Mouse (Mus musculus): ENCODE results near the gene Brd1. TPM values are rescaled to one million over a fixed set of nuclear protein-coding genes. Genes with fewer than 3 reads are reported as not detected.

Gene Brd1
- total and polyA plus RNA-seq, 2 experiments from 2014 or later, result 9.9 to 36.8 TPM

GRCm38 (mm10) chr15:88706320-88706719 lies 27.7 kb downstream of the Brd1 start:
- TF ChIP-seq EP300 (IDR thresholded peaks at IDR 0.05; ENCODE audit: low read depth), result no peak
- H3K36me3 ChIP-seq (replicated peaks; ENCODE audit: control insufficient read depth, insufficient read depth, low read length), result peaks cover 90% of the 10 kb centered on the region
- H3K27ac ChIP-seq (ENCODE audit: low read depth), result no peak overlapping the region
- H3K4me1 ChIP-seq (ENCODE audit: control insufficient read depth, insufficient read depth), result no peaks in the 10 kb centered on the region
- 82% methylated on average over 6 of the region's 6 CpGs for WGBS
- no peaks in the 10 kb centered on the region for H3K27me3 ChIP-seq (ENCODE audit: control insufficient read depth, insufficient read depth, low read length)
- no peak overlapping the region for H3K4me3 ChIP-seq (ENCODE audit: low read depth, low read length)
- no peak overlapping the region for H3K4me2 ChIP-seq (ENCODE audit: low read depth, low read length)
- H3K9ac ChIP-seq (replicated peaks; ENCODE audit: low read depth, low read length), result no peak overlapping the region
- H3K9me3 ChIP-seq (replicated peaks; ENCODE audit: control insufficient read depth, low read length), result no peaks in the 10 kb centered on the region
- DNase-seq (ENCODE audit: low spot score) (no peak), ATAC-seq (ENCODE audit: insufficient read depth, low read depth) (no peak)

GRCm38 (mm10) chr15:88704284-88704683 lies 29.7 kb downstream of the Brd1 start:
- H3K36me3 ChIP-seq (replicated peaks; ENCODE audit: control insufficient read depth, insufficient read depth, low read length), result peaks cover 88% of the 10 kb centered on the region
- no peak for DNase-seq (ENCODE audit: low spot score)
- no peak for TF ChIP-seq CTCF (IDR thresholded peaks at IDR 0.05; ENCODE audit: low read depth)
- TF ChIP-seq EP300 (IDR thresholded peaks at IDR 0.05; ENCODE audit: low read depth), result no peak
- no peak overlapping the region for H3K4me3 ChIP-seq (ENCODE audit: low read depth, low read length)
- H3K27me3 ChIP-seq (ENCODE audit: control insufficient read depth, insufficient read depth, low read length), result no peaks in the 10 kb centered on the region
- H3K9me3 ChIP-seq (replicated peaks; ENCODE audit: control insufficient read depth, low read length), result no peaks in the 10 kb centered on the region
- H3K4me2 ChIP-seq (ENCODE audit: low read depth, low read length), result no peak overlapping the region
- no peak overlapping the region for H3K9ac ChIP-seq (replicated peaks; ENCODE audit: low read depth, low read length)
- 58% methylated on average over 1 of the region's 1 CpGs for WGBS
- no peaks in the 10 kb centered on the region for H3K4me1 ChIP-seq (ENCODE audit: control insufficient read depth, insufficient read depth)
- no peak for ATAC-seq (ENCODE audit: insufficient read depth, low read depth)
- no peak overlapping the region for H3K27ac ChIP-seq (ENCODE audit: low read depth)

- peaks cover 89% of the 10 kb centered on the region for H3K36me3 ChIP-seq (replicated peaks; ENCODE audit: control insufficient read depth, insufficient read depth, low read length)
- H3K27me3 ChIP-seq (ENCODE audit: control insufficient read depth, insufficient read depth, low read length), result no peaks in the 10 kb centered on the region
- ATAC-seq (ENCODE audit: insufficient read depth, low read depth) (no peak), DNase-seq (ENCODE audit: low spot score) (no peak)
- H3K9me3 ChIP-seq (replicated peaks; ENCODE audit: control insufficient read depth, low read length), result no peaks in the 10 kb centered on the region
- no peak overlapping the region for H3K9ac ChIP-seq (replicated peaks; ENCODE audit: low read depth, low read length)
- H3K27ac ChIP-seq (ENCODE audit: low read depth), result no peak overlapping the region
- H3K4me1 ChIP-seq (ENCODE audit: control insufficient read depth, insufficient read depth), result no peaks in the 10 kb centered on the region
- H3K4me2 ChIP-seq (ENCODE audit: low read depth, low read length), result no peak overlapping the region
- no peak overlapping the region for H3K4me3 ChIP-seq (ENCODE audit: low read depth, low read length)
- WGBS, result 41% methylated on average over 3 of the region's 3 CpGs
- TF ChIP-seq CTCF (IDR thresholded peaks at IDR 0.05; ENCODE audit: low read depth), result no peak
- no peak for TF ChIP-seq EP300 (IDR thresholded peaks at IDR 0.05; ENCODE audit: low read depth)
Measured at GRCm38 (mm10) chr15:88702501-88702900, 31.5 kb downstream of the Brd1 start.

GRCm38 (mm10) chr15:88700759-88701158 lies 33.3 kb downstream of the Brd1 start:
- WGBS, result 92% methylated on average over 18 of the region's 18 CpGs
- no peaks in the 10 kb centered on the region for H3K9me3 ChIP-seq (replicated peaks; ENCODE audit: control insufficient read depth, low read length)
- DNase-seq (ENCODE audit: low spot score) (no peak), ATAC-seq (ENCODE audit: insufficient read depth, low read depth) (no peak)
- H3K9ac ChIP-seq (replicated peaks; ENCODE audit: low read depth, low read length), result no peak overlapping the region
- no peak overlapping the region for H3K4me2 ChIP-seq (ENCODE audit: low read depth, low read length)
- no peak overlapping the region for H3K4me3 ChIP-seq (ENCODE audit: low read depth, low read length)
- H3K36me3 ChIP-seq (replicated peaks; ENCODE audit: control insufficient read depth, insufficient read depth, low read length), result peaks cover 88% of the 10 kb centered on the region
- TF ChIP-seq EP300 (IDR thresholded peaks at IDR 0.05; ENCODE audit: low read depth) (no peak), CTCF (IDR thresholded peaks at IDR 0.05; ENCODE audit: low read depth) (no peak)
- H3K27ac ChIP-seq (ENCODE audit: low read depth), result no peak overlapping the region
- H3K4me1 ChIP-seq (ENCODE audit: control insufficient read depth, insufficient read depth), result no peaks in the 10 kb centered on the region
- H3K27me3 ChIP-seq (ENCODE audit: control insufficient read depth, insufficient read depth, low read length), result no peaks in the 10 kb centered on the region

- TF ChIP-seq CTCF (IDR thresholded peaks at IDR 0.05; ENCODE audit: low read depth), result no peak
- no peak for TF ChIP-seq EP300 (IDR thresholded peaks at IDR 0.05; ENCODE audit: low read depth)
- no peak overlapping the region for H3K4me3 ChIP-seq (ENCODE audit: low read depth, low read length)
- H3K36me3 ChIP-seq (replicated peaks; ENCODE audit: control insufficient read depth, insufficient read depth, low read length), result peaks cover 88% of the 10 kb centered on the region
- H3K4me1 ChIP-seq (ENCODE audit: control insufficient read depth, insufficient read depth), result no peaks in the 10 kb centered on the region
- no peaks in the 10 kb centered on the region for H3K9me3 ChIP-seq (replicated peaks; ENCODE audit: control insufficient read depth, low read length)
- H3K9ac ChIP-seq (replicated peaks; ENCODE audit: low read depth, low read length), result no peak overlapping the region
- DNase-seq (ENCODE audit: low spot score), result no peak
- no peak overlapping the region for H3K27ac ChIP-seq (ENCODE audit: low read depth)
- no peaks in the 10 kb centered on the region for H3K27me3 ChIP-seq (ENCODE audit: control insufficient read depth, insufficient read depth, low read length)
- 85% methylated on average over 5 of the region's 5 CpGs for WGBS
- ATAC-seq (ENCODE audit: insufficient read depth, low read depth), result no peak
- no peak overlapping the region for H3K4me2 ChIP-seq (ENCODE audit: low read depth, low read length)
Measured at GRCm38 (mm10) chr15:88699508-88699907, 34.5 kb downstream of the Brd1 start.

- ATAC-seq (ENCODE audit: insufficient read depth, low read depth) (no peak), DNase-seq (ENCODE audit: low spot score) (no peak)
- Histone ChIP-seq H3K9ac (replicated peaks; ENCODE audit: low read depth, low read length) (no peak overlapping the region), H3K36me3 (replicated peaks; ENCODE audit: control insufficient read depth, insufficient read depth, low read length) (peaks cover 88% of the 10 kb centered on the region), H3K4me2 (ENCODE audit: low read depth, low read length) (no peak overlapping the region), H3K27ac (ENCODE audit: low read depth) (no peak overlapping the region), H3K4me1 (ENCODE audit: control insufficient read depth, insufficient read depth) (no peaks in the 10 kb centered on the region; the same call in 1 of the 2 replicates), H3K4me3 (ENCODE audit: low read depth, low read length) (no peak overlapping the region), H3K27me3 (ENCODE audit: control insufficient read depth, insufficient read depth, low read length) (no peaks in the 10 kb centered on the region), H3K9me3 (replicated peaks; ENCODE audit: control insufficient read depth, low read length) (no peaks in the 10 kb centered on the region)
- TF ChIP-seq EP300 (IDR thresholded peaks at IDR 0.05; ENCODE audit: low read depth) (no peak), CTCF (IDR thresholded peaks at IDR 0.05; ENCODE audit: low read depth) (no peak)
- WGBS, result 97% methylated on average over 5 of the region's 5 CpGs
Measured at GRCm38 (mm10) chr15:88697586-88697985, 36.4 kb downstream of the Brd1 start.

Measured in heart, postnatal 0 days (tissue).